Mouse (Mus musculus): ENCODE data around the gene Amz1. TPM values are rescaled to one million over a fixed set of nuclear protein-coding genes. Genes with fewer than 3 reads are reported as not detected.
A peak's percentile ranks its signal among the peaks of the same experiment; 100 is the strongest.

Amz1 gene
- polyA plus RNA-seq, 1 experiment from 2014 or later, result 1.1 TPM

DNA sequence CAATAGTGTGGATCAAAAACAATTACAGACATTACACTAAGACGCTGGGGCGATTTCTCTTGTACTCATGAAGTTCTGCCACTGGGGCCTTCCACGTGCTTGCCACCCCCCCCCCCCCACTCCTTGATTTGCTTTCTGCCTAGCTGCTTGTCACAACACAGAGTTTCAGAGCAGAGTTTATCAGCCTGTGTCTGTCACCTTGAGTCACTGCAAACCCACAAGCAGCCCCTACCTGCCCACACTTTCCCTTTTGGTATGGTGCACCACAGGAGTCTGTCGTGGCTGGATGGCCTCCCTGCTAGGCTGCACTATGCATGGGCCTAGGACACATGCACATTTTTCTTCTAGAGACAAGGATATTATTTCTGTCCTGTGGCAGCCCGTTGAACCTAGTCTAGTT is 74.8 kb downstream of the Amz1 start:
- WGBS, result 43% methylated on average over 5 of the region's 5 CpGs
- H3K36me3 ChIP-seq (ENCODE audit: control insufficient read depth, insufficient read depth), result no peaks in the 10 kb centered on the region
- H3K27ac ChIP-seq (ENCODE audit: low read length), result peak overlapping the region; percentile 91
- H3K9ac ChIP-seq (ENCODE audit: low read length), result no peak overlapping the region; the same call in 1 of the 2 replicates
- peaks cover 49% of the 10 kb centered on the region for H3K4me1 ChIP-seq (ENCODE audit: control insufficient read depth, insufficient read depth, low read length)
- H3K9me3 ChIP-seq (replicated peaks; ENCODE audit: control insufficient read depth, low read length), result no peaks in the 10 kb centered on the region
- H3K27me3 ChIP-seq (ENCODE audit: control insufficient read depth, insufficient read depth, low read length), result no peaks in the 10 kb centered on the region
- ATAC-seq (replicated peaks; ENCODE audit: extremely low read depth, insufficient read depth, low FRiP score), result no peak
- H3K4me3 ChIP-seq (ENCODE audit: low read length), result no peak overlapping the region
- peak overlapping the region; percentile 62 for H3K4me2 ChIP-seq (ENCODE audit: low read depth, low read length)

DNA sequence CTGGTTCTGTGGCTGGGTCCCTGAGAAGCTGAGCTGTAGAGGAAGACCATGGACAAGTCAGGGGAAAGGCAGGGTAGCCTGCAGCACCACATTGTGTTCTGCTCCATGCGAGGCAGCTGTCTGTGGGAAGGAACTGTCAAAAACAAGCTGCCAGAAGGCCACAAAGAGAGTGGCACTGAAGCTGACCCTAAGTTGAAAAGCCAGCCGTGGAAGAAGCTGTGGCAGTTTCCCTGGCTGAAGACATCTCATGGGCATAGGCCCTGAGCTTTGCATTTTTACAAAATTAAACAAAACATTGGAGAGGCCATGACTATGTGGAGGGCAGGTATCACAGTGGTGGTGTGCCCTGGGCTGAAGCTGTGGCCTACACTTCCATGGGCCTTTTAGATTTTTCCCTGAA is 75.3 kb downstream of the Amz1 start:
- peaks cover 48% of the 10 kb centered on the region for H3K4me1 ChIP-seq (ENCODE audit: control insufficient read depth, insufficient read depth, low read length)
- no peaks in the 10 kb centered on the region for H3K27me3 ChIP-seq (ENCODE audit: control insufficient read depth, insufficient read depth, low read length)
- no peak overlapping the region for H3K4me3 ChIP-seq (ENCODE audit: low read length)
- no peak overlapping the region for H3K4me2 ChIP-seq (ENCODE audit: low read depth, low read length)
- H3K27ac ChIP-seq (ENCODE audit: low read length), result peak overlapping the region; percentile 91
- H3K36me3 ChIP-seq (ENCODE audit: control insufficient read depth, insufficient read depth), result no peaks in the 10 kb centered on the region
- WGBS, result 35% methylated on average over 2 of the region's 2 CpGs
- no peak overlapping the region for H3K9ac ChIP-seq (ENCODE audit: low read length)
- H3K9me3 ChIP-seq (replicated peaks; ENCODE audit: control insufficient read depth, low read length), result no peaks in the 10 kb centered on the region
- no peak for ATAC-seq (replicated peaks; ENCODE audit: extremely low read depth, insufficient read depth, low FRiP score)

DNA sequence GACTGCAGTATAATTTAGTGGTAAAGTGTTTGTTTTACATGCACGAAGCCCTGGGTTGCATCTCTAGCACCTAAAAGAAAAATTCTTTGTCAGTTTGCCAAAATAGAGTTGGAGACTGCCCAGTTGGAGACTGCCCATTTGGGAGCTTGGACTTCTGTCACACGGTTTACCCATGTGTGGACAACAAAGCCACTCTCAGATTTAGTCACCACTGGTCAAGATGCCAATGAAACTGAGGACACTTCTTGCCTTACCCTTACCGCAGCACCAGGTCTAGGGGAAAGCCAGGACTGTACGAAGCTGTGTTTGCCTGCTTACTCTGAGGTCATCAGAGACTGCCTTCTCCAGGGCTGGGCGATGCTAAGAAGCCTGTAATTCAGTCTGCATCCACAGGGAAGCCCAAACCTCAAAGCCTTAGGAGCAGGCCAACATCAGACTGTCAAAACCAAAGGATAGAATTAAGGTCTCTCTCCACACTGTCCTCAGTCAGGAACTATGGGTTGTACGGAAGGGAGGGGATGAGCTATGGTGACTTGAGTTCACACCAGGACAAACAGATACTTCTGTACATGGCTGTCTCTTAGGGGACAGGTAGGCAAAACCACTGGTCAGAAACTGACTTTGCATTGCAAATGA is 76.5 kb downstream of the Amz1 start:
- peaks cover 36% of the 10 kb centered on the region for H3K4me1 ChIP-seq (ENCODE audit: control insufficient read depth, insufficient read depth, low read length)
- no peak overlapping the region for H3K4me3 ChIP-seq (ENCODE audit: low read length)
- no peaks in the 10 kb centered on the region for H3K9me3 ChIP-seq (replicated peaks; ENCODE audit: control insufficient read depth, low read length)
- no peaks in the 10 kb centered on the region for H3K36me3 ChIP-seq (ENCODE audit: control insufficient read depth, insufficient read depth)
- H3K27me3 ChIP-seq (ENCODE audit: control insufficient read depth, insufficient read depth, low read length), result no peaks in the 10 kb centered on the region
- 60% methylated on average over 6 of the region's 6 CpGs for WGBS
- no peak overlapping the region for H3K4me2 ChIP-seq (ENCODE audit: low read depth, low read length)
- peak overlapping the region; percentile 20; the same call in 1 of the 2 replicates for H3K27ac ChIP-seq (ENCODE audit: low read length)
- ATAC-seq (replicated peaks; ENCODE audit: extremely low read depth, insufficient read depth, low FRiP score), result no peak
- no peak overlapping the region for H3K9ac ChIP-seq (ENCODE audit: low read length)

DNA sequence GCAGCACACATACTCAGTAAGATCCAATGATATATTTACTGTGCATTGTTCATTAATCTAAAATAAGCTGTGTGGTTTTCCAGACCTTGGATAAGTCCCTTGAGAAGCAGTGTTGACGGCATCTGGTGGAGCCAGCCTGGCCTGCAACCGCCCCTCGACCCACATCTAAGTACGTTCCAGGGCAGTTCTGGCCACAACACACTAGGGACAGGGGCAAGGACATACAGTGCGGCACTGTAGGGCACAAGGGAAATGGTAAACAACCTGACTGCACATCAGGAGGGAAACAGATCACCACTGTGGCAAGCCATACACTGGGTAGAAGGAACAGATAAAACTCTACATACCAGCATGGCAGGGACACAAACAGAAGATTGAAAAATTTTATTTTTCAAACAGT is 77.9 kb downstream of the Amz1 start:
- H3K27ac ChIP-seq (ENCODE audit: low read length), result no peak overlapping the region
- H3K36me3 ChIP-seq (ENCODE audit: control insufficient read depth, insufficient read depth), result no peaks in the 10 kb centered on the region
- H3K4me2 ChIP-seq (ENCODE audit: low read depth, low read length), result no peak overlapping the region
- H3K27me3 ChIP-seq (ENCODE audit: control insufficient read depth, insufficient read depth, low read length), result no peaks in the 10 kb centered on the region
- no peak overlapping the region for H3K4me3 ChIP-seq (ENCODE audit: low read length)
- H3K9me3 ChIP-seq (replicated peaks; ENCODE audit: control insufficient read depth, low read length), result no peaks in the 10 kb centered on the region
- peaks cover 37% of the 10 kb centered on the region for H3K4me1 ChIP-seq (ENCODE audit: control insufficient read depth, insufficient read depth, low read length)
- no peak for ATAC-seq (replicated peaks; ENCODE audit: extremely low read depth, insufficient read depth, low FRiP score)
- H3K9ac ChIP-seq (ENCODE audit: low read length), result no peak overlapping the region
- WGBS, result 68% methylated on average over 5 of the region's 5 CpGs

DNA sequence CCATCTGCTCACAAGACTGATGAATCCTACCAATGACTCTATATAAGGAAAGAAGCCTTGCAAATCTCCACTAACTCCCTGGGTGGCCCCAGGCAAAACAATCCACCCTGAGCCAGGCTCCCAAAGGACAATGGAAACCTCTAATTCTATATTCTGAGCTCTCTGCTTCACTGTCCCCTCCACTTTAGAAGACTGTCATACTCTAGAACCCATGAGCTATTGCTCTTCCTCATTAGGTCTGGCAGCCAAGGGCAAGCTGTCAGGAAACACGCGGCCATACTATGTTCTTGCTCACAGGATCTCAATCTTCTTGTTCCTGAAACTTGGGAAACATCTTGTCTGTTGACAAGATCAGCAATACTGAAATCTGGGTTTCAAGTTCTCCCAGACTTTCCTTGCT is 82.3 kb downstream of the Amz1 start:
- no peak overlapping the region for H3K9ac ChIP-seq (ENCODE audit: low read length)
- H3K9me3 ChIP-seq (replicated peaks; ENCODE audit: control insufficient read depth, low read length), result no peaks in the 10 kb centered on the region
- no peak overlapping the region for H3K4me2 ChIP-seq (ENCODE audit: low read depth, low read length)
- no peak overlapping the region for H3K27ac ChIP-seq (ENCODE audit: low read length)
- WGBS, result 82% methylated on average over 2 of the region's 2 CpGs
- H3K36me3 ChIP-seq (ENCODE audit: control insufficient read depth, insufficient read depth), result no peaks in the 10 kb centered on the region
- H3K27me3 ChIP-seq (ENCODE audit: control insufficient read depth, insufficient read depth, low read length), result no peaks in the 10 kb centered on the region
- no peak overlapping the region for H3K4me3 ChIP-seq (ENCODE audit: low read length)
- H3K4me1 ChIP-seq (ENCODE audit: control insufficient read depth, insufficient read depth, low read length), result peaks cover 24% of the 10 kb centered on the region
- no peak for ATAC-seq (replicated peaks; ENCODE audit: extremely low read depth, insufficient read depth, low FRiP score)

DNA sequence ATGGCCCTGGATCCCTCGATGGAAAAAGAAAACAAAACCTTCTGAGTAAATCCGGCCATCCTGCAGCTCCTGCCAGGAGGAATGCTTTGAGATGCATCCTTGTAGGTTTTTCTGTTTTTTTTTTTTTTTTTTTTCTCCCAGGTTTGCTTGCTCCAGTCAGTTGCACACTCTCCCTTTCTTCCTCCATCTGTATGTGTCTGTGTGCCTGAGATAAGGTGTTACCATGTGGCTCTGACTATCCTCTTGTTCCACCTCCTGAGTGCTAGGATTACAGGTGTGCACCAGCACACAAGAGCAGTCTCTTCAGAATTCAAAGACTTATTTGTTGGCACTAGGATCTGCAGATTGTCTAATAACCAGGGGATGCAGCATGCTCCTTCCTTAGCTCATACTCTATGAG is 83.0 kb downstream of the Amz1 start:
- no peak overlapping the region for H3K9ac ChIP-seq (ENCODE audit: low read length)
- ATAC-seq (replicated peaks; ENCODE audit: extremely low read depth, insufficient read depth, low FRiP score), result no peak
- WGBS, result 50% methylated on average over 2 of the region's 2 CpGs
- H3K4me2 ChIP-seq (ENCODE audit: low read depth, low read length), result no peak overlapping the region
- H3K36me3 ChIP-seq (ENCODE audit: control insufficient read depth, insufficient read depth), result no peaks in the 10 kb centered on the region
- no peak overlapping the region for H3K27ac ChIP-seq (ENCODE audit: low read length)
- no peaks in the 10 kb centered on the region for H3K27me3 ChIP-seq (ENCODE audit: control insufficient read depth, insufficient read depth, low read length)
- peaks cover 29% of the 10 kb centered on the region for H3K4me1 ChIP-seq (ENCODE audit: control insufficient read depth, insufficient read depth, low read length)
- no peak overlapping the region for H3K4me3 ChIP-seq (ENCODE audit: low read length)
- H3K9me3 ChIP-seq (replicated peaks; ENCODE audit: control insufficient read depth, low read length), result no peaks in the 10 kb centered on the region

Other genes with a start within 250 kb of the Amz1 start
- gene Chst12, start 218.6 kb upstream of the Amz1 start, polyA plus RNA-seq (2015; fragmentation: Nextera tagmentation; extraction: Ambion mirVana), result 11.4 and 13.9 TPM in 2 replicates
- gene Grifin, start 159.1 kb upstream of the Amz1 start, polyA plus RNA-seq (2015; fragmentation: Nextera tagmentation; extraction: Ambion mirVana), result 0.79 and 0.98 TPM in 2 replicates
- gene Lfng, start 116.8 kb upstream of the Amz1 start, polyA plus RNA-seq (2015; fragmentation: Nextera tagmentation; extraction: Ambion mirVana), result 6.2 and 7.7 TPM in 2 replicates
- 16.3 and 17.9 TPM in 2 replicates for gene Ttyh3, start 75.1 kb upstream of the Amz1 start, polyA plus RNA-seq (2015; fragmentation: Nextera tagmentation; extraction: Ambion mirVana)
- gene Iqce, start 21.7 kb upstream of the Amz1 start, polyA plus RNA-seq (2015; fragmentation: Nextera tagmentation; extraction: Ambion mirVana), result 9.6 and 10.3 TPM in 2 replicates
- 15.3 and 16.6 TPM in 2 replicates for gene Brat1, start 19.1 kb upstream of the Amz1 start, polyA plus RNA-seq (2015; fragmentation: Nextera tagmentation; extraction: Ambion mirVana)
- gene Gna12, start 106.3 kb downstream of the Amz1 start, polyA plus RNA-seq (2015; fragmentation: Nextera tagmentation; extraction: Ambion mirVana), result 7.1 and 11.0 TPM in 2 replicates

Data from heart, embryonic 16.5 days (tissue).